Mouse (Mus musculus) gastrocnemius, postnatal 10 days (tissue): ENCODE results near the gene Ncor1. TPM values are rescaled to one million over a fixed set of nuclear protein-coding genes. Genes with fewer than 3 reads are reported as not detected.
A peak's percentile ranks its signal among the peaks of the same experiment; 100 is the strongest.
"Not testable (repeated sequence)": the region's sequence is repeated elsewhere in the genome, so short reads cannot be mapped to it uniquely, and the experiment has no call there.

Experiments used
- DNase-seq: peaks from one replicate; pipeline ENCODE4 v3.0.0; 2021; ENCODE audit warnings: mixed read lengths
- total RNA-seq, 2 experiments: library from RNA; stranded (reverse); gene quantifications; 2 replicates each; pipeline ENCODE4 v1.2.3; 2021

Ncor1 gene
- total RNA-seq, 2 experiments from 2014 or later: 132 to 145 TPM

DNA sequence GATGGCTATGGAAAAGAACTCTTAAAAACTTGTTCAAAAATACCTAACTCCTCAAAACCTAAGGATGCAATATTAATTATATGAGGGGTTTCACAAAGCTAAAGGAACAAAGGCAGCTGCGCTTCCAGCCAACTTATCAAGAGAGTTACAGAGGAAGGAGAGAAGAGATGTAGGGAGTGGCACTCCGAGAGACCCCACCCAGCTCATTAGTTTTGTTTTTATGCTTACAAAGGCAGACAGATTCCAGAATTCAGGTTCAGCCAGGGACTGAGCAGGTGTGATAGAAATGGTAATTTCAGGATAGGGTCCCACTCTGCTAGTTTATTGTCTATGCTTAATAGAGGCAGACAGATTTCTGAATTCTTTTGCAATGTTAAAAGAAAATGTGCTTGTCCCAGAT is 103.1 kb downstream of the Ncor1 start:
- no peak for DNase-seq

DNA sequence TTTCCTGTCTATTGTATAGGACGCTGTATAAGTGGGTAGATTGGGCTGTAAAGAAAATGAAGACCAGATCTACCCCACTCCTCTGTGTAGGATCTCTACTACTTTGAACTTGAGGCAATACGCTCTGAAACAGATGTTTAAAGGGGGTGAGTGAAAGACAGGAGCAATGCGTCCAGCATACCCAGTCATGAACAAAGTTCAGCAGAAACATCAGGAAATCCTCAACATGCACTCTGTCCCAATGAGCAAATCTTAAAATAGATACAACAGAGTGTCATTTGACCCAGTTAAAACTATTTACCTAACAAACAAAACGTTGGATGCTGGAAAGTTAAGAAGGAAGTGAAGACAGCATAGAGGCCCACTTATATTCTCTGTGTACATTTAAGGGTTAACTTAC is 106.4 kb downstream of the Ncor1 start:
- no peak for DNase-seq

DNA sequence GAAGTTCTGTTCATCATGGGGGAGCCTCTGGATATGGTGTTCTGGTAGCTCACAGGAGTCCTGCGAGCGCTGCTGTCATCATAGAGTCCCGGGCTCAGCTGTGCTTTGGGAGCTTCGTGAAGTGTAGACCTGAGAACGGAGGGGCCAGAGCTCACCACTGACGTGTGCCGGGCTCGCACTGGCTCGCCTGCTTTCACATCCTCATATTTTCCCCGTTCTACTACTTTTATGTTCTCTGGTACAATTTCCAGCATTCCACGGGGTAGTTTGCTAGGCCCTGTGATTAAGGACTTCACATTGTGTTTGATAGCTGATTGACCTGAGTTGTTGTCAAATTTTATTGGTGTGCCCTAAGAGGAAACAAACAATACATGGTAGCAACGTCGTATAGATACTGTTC is 115.3 kb downstream of the Ncor1 start:
- no peak for DNase-seq

DNA sequence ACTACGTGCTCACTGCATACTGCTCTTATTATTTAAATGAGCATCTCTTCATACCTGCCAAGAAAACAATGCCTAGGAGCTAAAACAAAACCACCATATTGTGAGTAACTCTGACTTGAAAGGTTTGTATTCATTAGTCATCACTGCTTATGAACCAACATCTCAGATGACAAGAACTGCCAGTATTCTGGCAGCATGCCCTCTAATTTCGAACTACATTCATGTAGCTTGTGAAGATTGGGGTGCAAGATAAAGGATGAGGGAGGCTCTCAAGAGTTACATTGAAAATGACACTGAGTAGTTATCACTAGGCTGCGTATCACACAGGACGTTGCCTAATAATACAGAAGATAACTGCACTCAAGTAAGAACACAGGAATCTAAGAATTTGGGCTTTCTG is 126.1 kb downstream of the Ncor1 start:
- no peak for DNase-seq

DNA sequence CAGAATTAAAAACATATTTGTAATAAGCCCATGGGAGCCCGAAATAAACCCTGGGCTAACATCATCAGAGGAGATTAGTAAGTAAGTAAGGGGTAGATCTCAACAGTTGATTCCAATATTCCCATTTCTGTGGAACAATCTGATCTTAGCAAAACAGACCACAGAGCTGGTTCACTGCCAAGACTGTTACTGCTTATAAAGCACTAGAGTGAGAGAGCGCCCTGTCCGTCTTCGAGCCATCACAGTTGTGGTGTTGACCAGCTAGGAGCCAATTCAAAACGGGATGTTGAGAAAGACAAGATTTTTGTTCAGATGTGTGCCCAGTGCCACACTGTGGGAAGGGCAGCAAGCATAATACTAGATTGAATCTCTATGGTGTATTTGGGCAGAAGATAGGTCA is 127.2 kb downstream of the Ncor1 start:
- DNase-seq: peak; percentile 9

DNA sequence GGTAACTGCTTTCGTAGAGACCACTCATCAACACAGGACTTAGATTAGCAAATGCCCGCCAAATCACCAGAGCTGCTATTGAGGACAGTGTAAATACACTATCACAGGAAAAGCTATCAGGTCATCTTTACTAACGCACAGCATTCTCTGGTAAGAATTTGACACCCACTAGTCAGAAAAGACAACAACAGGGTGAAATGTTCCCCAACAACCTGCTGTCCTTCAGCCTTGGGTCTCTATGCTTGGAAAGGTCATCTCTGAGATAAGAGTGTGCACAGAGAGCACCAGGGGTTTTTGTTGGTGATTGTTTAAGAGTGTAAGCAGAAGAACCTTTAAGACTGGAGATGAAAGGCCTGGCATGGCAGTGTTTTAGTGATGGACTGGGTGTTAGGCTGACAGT is 134.7 kb downstream of the Ncor1 start:
- DNase-seq: no peak

DNA sequence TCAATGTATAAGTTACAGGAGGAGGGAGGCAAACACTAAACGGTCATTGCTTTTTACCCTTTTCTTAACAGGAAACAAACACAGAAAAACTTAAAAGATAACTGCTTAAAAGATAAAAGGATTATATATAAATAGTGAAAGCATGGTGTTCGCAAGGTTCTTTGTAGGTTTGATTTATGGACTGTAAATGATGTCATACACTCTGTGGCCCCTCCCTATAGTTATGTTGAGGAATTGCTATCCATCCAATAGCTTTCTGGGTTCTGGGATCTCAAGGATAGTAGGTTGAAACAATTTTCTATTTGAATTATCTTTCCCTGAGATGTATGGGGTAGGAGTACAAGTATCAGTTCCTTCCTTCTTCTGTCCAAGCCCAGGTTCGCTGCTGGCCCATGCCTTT is 138.2 kb downstream of the Ncor1 start:
- no peak for DNase-seq

DNA sequence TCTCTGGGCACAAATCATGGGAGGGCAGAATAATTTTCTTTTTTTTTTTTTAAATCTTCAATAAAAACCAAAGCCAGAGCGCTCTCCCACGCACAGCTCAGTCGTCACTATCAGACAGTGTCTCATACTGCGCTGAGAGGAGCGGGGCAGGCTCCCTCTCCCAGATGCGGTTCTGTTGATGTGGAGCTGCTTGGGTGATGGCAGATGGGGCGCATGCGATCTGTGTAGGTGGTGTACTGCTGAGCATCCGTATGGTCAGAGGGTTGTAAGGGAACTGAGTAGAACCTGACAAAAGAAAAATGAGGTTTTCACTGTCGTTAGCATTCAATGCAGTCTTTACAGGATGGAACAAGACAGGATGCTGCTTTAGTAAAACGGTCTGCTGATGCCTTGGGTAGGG is 140.6 kb downstream of the Ncor1 start:
- DNase-seq: no peak

DNA sequence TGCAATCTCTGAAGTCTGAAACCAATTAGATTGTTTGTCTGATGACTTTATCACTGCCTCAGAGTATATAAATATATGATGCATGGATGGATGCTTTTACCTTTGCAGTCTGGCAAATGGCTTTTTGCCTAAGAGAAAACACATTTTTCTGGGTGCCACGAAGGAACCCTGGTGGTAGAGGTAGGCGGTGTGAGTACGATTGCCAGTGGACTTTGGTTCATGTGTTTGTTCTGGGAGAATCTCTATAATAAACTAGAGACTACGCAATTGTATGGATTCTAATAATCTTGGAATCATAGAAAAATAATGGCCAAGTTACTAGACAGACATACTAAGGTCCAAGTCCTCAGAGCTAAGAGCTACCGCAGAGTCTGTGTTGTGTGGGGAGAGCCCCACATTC is 143.4 kb downstream of the Ncor1 start:
- no peak for DNase-seq

DNA sequence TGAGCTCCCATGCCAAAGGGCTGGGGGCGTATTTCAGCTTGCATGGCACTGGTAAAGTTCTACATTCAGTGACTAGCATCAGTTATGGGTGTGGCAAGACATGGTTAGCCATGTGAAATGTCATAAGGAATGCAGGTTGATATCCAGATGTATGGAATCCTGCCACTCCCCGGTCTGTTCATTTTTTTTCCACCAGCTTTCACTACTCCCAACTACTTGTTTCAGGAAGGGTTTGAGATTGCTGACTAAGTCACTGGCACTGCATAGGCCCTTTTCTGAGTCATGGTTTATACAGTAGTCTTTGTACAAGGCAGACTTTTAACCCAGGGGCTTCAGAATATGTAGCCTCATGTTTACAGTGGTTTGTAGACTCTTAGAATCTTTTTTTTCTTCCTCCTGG is 149.0 kb downstream of the Ncor1 start:
- no peak for DNase-seq

DNA sequence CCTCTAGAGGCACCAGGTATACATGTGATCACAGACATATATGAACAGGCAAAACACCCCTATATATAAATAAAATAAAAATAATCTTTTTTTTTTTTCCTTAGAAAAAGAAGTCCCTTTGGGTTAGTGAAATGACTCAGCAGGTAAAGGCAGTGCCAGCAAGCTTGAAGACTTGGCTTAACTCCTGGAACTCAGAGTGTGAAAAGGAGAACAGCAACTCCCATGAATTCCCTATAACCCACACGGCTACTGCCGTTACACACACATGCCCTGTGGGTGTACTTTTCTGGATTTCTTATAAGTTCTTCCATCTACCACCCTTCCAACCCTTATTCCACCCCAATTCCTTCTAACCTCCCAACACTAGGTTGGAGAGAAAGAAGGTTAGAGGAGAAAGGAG is 152.5 kb downstream of the Ncor1 start:
- DNase-seq: no peak

DNA sequence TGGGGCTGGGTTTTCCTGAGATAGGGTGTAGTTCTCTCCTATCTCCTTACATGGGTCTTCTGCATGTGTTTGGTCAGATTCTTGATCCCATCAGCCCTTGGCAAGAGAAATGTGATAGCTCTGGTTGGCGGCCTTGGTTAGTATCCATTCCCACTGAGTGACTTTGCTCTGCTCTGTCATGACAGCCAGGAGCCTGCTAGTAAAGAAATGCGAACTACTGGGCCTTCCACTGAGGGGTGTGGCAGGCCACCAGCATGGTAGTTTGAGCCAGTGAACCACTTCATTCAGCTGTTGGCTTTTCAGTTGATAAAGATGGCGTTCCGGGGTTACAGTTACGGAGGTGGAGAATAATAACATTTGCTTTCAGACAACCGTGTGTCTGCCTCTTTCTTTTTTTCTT is 159.5 kb downstream of the Ncor1 start:
- DNase-seq: peak; percentile 23

DNA sequence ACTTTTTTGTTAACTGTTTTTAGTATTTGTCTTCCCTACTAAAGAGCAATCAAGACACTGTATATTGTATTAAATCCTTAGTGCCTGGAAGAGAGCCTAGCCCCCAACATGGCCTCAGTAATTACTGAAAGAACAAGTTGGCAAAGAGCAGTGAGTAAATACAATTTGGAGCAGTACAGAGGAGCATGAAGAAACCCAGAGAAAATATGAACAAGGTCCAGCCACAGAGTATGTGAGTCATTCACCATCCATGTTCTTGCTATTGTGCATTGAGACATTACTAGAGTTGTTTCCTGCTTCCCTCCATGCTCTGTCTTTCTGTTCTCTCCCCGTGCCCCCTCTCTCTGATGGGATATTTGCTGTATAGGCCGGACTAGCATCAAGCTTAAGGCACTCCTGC is 164.2 kb downstream of the Ncor1 start:
- no peak for DNase-seq

DNA sequence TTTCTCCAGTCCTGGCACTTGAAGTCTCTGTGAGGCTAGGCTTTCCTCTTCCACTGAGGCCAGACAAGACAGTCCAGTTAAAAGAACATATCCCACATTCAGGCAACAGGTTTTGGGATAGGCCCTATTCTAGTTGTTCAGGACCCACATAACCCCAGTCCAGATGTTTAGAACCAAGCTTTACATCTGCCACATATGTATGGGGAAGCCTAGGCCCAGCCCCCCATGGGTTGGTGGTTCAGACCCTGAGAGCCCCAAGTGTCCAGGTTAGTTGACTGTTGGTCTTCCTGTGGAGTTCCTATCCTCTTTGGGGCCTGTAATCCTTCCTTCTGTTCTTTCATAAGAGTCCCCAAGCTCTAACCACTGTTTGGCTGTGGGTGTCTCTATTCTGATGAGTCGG is 170.6 kb downstream of the Ncor1 start:
- DNase-seq: no peak

DNA sequence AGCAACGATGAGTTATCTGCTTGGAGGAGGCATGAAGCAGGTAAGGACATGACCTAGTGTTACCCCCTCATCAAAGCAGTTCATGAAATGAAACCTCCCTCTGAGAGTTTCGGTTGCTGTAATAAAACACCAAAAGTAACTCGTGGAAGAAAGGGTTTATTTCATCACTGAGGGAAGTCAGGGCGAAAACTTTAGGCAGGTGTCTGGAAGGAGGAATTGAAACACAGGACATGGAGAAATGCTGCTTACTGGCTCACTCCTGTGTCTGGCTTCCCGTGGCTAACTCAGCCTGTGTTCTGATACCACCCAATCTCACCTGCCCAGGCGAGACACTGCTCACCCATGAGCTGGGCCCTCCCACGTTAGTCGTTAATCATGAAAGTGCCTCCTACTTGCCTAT is 173.3 kb downstream of the Ncor1 start:
- DNase-seq: no peak

DNA sequence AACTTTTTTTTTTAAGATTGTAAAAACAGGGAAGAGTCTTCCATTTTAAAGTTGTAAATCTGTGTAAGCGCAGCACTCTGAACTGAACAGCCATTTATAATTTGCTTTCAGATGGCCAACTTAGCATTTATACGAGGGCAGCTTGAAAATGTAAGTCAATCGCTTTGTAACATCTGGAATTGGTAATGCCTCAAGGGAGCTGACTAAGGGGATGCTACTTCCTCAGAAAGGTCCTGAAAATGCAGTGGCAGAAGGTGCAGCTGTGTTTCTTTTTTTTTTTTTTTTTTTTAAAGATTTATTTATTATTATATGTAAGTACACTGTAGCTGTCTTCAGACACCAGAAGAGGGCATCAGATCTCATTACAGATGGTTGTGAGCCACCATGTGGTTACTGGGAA is 174.3 kb downstream of the Ncor1 start:
- not testable (repeated sequence) for DNase-seq

DNA sequence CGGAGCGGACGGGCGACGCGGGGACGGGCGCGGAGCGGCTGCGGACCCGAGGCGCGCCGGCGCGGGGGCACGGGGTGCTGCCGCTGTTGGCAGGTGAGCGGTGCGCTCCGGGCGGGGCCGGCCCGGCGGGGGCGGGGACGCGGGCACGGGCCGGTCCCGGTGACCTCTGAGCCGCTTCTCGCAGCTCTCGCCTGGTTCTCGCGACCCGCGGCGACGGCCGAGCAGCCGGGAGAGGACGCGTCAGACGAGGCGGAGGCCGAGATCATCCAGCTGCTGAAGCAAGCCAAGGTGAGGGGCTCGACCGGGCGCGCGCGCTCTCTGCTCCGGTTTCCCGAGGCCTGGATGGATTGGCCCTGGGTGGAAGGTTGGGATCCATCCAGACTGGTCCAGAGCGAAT is 176.7 kb downstream of the Ncor1 start:
- DNase-seq: peak; percentile 66

DNA sequence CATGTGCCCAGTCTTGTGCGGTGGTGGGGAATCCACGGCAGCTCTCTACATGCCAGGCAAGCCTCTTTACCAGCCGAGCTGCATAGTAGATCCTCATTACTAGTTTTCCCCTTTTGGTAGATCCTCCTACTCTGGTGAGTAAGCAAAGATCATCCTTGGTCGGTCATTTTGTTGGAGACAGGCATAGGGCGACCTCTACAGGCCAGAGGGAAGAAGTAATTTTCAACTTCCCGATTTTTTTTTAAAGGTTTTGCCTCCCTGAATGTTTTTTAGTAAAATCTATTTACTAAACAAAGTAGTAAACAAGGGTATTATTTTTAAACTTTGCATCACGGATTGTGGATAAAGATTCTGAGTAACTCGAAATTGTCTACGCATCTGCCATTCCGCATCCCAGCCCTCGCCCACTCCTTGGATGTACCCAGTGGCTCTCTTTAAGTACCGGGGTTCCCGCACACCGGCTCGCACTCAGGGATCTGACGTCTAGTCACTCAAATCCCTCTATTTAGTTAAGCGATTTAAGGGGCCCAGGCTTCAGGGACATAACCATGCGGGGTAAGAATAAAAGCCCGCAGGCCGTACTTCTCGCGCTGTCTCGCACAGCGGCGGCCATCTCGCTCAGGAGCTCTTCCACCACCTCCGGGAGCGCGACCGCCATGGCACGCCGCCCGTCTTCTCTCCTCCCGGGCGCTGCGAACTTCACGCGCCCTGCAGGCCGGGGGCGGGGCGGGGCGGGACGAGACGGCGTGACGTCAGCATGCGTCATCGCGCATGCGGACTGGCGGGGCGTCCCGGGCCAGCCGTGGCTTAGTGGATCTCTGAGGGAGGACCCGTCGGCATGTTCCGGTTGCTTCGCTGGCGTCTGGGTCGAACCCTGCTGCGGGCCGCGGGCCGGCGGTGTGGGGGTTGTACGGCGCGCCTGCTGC is 177.4 kb downstream of the Ncor1 start, which contains the start of the genes Zswim7 and Ttc19:
Zswim7 (minus strand) TSS at position 701 of the 926 bp plus-strand sequence.
Ttc19 (plus strand) TSS at position 799 of the 926 bp plus-strand sequence.
- DNase-seq: peak; percentile 97

DNA sequence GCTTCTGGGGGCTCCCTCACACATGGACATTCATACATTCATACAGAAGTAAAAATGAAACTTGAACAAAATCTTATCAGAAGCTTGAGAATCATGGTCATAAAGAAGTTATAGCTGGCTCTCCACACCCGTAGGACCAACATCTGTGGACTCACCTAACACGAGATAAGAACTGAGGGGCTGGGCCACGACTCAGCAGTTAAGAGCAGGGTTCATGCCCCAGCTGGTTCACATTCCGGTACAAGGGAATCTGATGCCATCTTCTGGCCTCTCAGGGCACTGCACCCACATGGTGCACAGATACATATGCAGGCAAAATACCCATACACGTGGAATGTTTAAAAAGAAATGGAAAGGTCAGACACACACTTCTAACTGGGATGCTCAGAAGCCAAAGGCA is 180.3 kb downstream of the Ncor1 start:
- peak; percentile 72 for DNase-seq

DNA sequence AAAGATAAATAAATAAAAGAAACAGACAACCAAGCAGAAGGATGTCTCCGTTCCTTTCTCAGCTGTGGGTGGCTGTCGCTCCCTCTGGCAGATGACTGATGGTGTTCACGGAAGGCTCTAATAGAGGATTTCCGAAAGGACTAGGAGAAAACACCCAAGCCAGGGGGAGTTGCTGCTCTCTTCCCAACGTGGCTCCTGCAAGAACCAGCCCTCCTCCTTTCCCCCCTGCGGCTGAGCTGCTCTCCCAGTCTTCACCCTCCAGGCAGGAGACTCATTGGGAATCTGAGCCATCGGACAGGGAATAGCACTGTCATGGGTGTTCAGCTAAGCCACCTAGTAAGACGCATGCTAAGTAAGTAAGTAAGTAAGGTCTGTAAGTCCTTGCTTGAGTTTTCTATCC is 181.3 kb downstream of the Ncor1 start:
- no peak for DNase-seq

DNA sequence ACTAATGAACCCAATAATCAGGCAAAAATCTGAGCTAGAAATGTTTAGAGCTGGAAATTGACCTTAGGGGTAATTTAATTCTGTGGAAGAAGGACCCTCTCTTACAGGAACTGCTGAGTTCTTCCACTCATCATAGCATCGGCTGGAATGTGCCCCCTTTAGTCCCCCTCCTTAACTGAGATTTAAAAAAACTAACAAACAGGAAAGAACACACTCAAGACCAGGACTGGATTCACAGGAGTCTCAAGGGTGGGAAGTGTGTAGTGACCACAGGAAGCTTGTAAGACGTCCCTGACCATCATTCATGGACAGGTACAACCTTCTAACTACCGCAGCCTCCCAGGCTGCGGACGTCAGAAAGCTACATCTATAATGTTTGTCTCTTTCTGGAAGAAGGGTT is 187.5 kb downstream of the Ncor1 start:
- DNase-seq: no peak

DNA sequence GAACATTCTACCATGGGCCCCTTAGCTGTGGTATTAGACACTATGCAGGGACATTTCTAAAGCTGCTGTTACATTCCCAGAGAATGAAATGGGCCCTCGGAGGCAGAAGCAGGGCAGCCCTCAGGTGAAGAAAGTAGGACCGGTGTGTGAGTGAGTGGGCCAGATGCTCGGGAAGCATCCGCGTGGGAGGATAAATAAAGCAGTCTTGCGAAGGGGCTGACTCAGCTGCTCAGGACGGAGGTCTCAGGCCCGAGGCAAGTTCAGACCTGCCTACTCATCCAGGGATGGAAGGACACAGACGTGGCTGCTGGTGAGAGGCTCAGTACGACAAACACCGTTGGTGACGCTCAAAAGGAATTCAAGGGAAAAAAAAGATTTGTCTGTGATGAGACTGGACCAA is 189.2 kb downstream of the Ncor1 start:
- DNase-seq: no peak

DNA sequence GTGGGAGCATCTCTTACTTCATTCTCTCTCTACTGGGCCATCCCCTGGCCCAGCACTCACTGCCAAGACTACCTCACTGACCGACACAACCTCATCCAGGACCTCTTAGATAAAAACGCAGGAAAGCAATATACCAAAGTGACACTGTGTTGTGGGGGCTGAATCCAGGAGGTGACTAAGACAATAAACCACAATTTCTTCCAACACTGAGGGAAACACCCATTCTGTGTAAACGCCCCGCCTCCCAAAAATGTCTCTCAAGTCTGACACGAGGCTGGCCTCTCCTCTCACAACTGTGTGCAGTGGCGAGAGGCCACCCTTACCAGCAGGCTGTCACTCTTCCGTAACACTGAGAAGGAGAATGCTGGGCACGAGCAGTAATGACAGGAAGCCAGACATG is 190.0 kb downstream of the Ncor1 start:
- DNase-seq: no peak

DNA sequence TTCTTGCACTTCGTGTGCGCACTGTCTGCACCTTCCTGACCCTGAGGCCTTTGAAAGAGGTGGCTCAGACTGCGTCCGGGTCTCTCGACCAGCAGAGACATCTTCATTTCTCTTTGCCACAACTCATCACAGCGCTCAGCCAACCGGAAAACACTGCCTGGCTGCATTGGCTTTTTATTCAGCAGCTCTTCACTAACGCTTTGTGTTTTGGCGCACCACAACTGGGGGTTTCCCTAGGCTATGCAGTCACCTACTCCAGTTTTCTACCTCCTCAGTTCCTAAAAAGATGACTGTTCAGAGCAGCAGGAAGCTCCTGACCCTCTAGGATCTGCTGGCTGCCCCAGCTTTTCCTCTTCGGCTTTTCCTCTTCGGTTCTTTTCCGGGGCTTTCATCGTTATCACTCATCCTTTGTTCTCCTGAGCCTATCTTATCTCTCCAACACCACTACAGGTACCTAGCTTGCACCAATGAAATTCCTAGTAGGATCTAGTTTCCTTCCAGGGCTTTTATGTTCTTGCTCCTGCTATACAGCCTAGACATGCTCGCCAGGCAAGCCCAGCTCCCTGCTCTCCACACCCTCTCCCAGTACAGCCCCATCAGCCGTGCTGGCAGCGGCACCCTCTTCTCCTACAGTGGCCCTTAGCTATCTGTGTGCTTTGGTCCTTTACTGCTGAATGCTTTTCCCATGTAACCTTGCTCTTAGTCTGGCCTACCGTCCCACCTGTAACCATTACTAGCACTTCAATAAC is 191.7 kb downstream of the Ncor1 start:
- DNase-seq: no peak
